Mouse (Mus musculus): ENCODE data around the gene Foxc1.

The Foxc1 gene

GRCm38 (mm10) chr13:31827820-31828332 is 21.4 kb downstream of the Foxc1 start:
- in situ Hi-C loops (cut with MboI; ENCODE audit: low sequenced_read_pairs) = no loop called here

GRCm38 (mm10) chr13:31828446-31828845 is 22.0 kb downstream of the Foxc1 start:
- in situ Hi-C loops (cut with MboI; ENCODE audit: low sequenced_read_pairs) = no loop called here

- in situ Hi-C loops (cut with MboI; ENCODE audit: low sequenced_read_pairs) = no loop called here
These were observed 23.9 kb downstream of the Foxc1 start for GRCm38 (mm10) chr13:31830332-31830731.

- in situ Hi-C loops (cut with MboI; ENCODE audit: low sequenced_read_pairs) = no loop called here
These were observed 29.4 kb downstream of the Foxc1 start for GRCm38 (mm10) chr13:31835802-31836201.

- in situ Hi-C loops (cut with MboI; ENCODE audit: low sequenced_read_pairs) = no loop called here
These were observed 43.0 kb downstream of the Foxc1 start for GRCm38 (mm10) chr13:31849258-31849971.

- in situ Hi-C loops (cut with MboI; ENCODE audit: low sequenced_read_pairs) = no loop called here
These were observed 47.1 kb downstream of the Foxc1 start for GRCm38 (mm10) chr13:31853564-31853963.

GRCm38 (mm10) chr13:31854000-31854399 is 47.6 kb downstream of the Foxc1 start:
- in situ Hi-C loops (cut with MboI; ENCODE audit: low sequenced_read_pairs) = no loop called here

- in situ Hi-C loops (cut with MboI; ENCODE audit: low sequenced_read_pairs) = no loop called here
These were observed 53.8 kb downstream of the Foxc1 start for GRCm38 (mm10) chr13:31860200-31860599.

All from CH12F3 (cell line).